Mouse (Mus musculus) ES-Bruce4 (cell line): ENCODE results near the gene Zfp362.

ENCODE experiments used
- CTCF ChIP-seq: IDR thresholded peaks from one replicate; pipeline ENCODE4 v1.8.1; 2011; ENCODE audit warnings: low read depth, low read length
- EP300 ChIP-seq: IDR thresholded peaks from 2 replicates; pipeline ENCODE4 v1.6.1; 2011; ENCODE audit warnings: low read depth, low read length; ENCODE audit not compliant: insufficient read depth
- POLR2A ChIP-seq: IDR thresholded peaks from one replicate; pipeline ENCODE4 v1.8.1; 2011; ENCODE audit warnings: low read length; ENCODE audit not compliant: insufficient read depth

DNA sequence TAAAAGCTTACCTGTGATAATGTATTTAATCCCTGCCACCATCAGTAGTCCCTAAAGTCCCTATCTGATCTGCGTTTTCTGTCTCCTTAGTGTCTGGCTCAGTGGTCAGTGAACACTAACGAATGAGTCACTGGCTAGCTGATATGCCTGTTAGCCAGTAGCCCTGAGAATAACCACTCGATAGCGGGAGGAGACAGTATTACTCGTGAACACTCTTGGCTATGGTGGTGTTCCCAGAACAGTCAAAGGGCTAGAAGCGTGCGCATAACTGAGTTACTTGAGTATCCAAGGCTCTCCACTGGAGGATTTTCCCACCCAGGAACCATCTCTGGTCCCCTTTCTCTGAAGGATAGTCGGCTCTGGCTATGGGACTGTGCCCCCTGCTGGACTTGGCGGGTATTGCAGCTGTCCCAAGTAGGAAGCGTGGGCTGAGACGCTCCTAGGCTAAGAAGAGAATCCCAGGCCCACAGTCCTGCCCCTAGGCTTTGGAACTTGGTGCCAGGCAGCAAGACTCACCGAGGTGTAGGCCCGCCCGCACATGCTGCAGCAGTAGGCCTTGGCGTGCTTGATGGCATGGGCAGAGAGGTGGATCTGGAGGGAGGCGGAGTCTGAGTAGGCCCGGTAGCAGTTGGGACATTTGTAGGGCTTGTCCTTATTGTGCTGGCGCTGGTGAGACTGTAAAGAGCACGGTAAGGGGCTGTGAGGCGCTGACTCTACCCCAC, 29.1 kb downstream of the Zfp362 start:
- TF ChIP-seq EP300, result no peak
- TF ChIP-seq CTCF, result peak; percentile 89
- TF ChIP-seq POLR2A, result no peak
